Mouse (Mus musculus): Measurements from ENCODE around the gene Map7. TPM values are rescaled to one million over a fixed set of nuclear protein-coding genes. Genes with fewer than 3 reads are reported as not detected.

The Map7 gene
- polyA plus RNA-seq, 1 experiment from 2014 or later: 8.2 TPM

Small RNA genes within 50 kb of the gene (microRNA-seq; reads per million reads assigned to microRNA genes)
- not detected for gene Mir6413 (ENCODE audit: insufficient number of aligned reads)

Other genes starting within 250 kb of the Map7 start
- 27.2 and 28.0 TPM in 2 replicates for gene Pex7, start 240.8 kb upstream of the Map7 start, polyA plus RNA-seq (2014; fragmentation: Nextera tagmentation; extraction: Ambion mirVana)
- 0.49 and 0.80 TPM in 2 replicates for gene Map3k5, start 214.0 kb upstream of the Map7 start, polyA plus RNA-seq (2014; fragmentation: Nextera tagmentation; extraction: Ambion mirVana)
- 185 and 196 TPM in 2 replicates for gene Bclaf1, start 164.0 kb downstream of the Map7 start, polyA plus RNA-seq (2014; fragmentation: Nextera tagmentation; extraction: Ambion mirVana)
- 2.6 and 3.0 TPM in 2 replicates for gene Mtfr2, start 199.3 kb downstream of the Map7 start, polyA plus RNA-seq (2014; fragmentation: Nextera tagmentation; extraction: Ambion mirVana)